Mouse (Mus musculus) forebrain, embryonic 14.5 days (tissue): ENCODE measurements around the gene F930015N05Rik. TPM values are rescaled to one million over a fixed set of nuclear protein-coding genes. Genes with fewer than 3 reads are reported as not detected.

Experiments used
- ATAC-seq: fragments of 200-750 bp; cut with Nextera tagmentation; 2 replicates; pipeline ENCODE4 v1.8.0; 2017; ENCODE audit warnings: mild to moderate bottlenecking, moderate library complexity
- DNase-seq: peaks from one replicate; pipeline ENCODE4 v3.0.0-alpha.2; 2015; ENCODE audit warnings: low spot score
- H3K27ac ChIP-seq: fragments of 300-500 bp; sonication (generic); 2 replicates; pipeline ENCODE4 v1.5.1; 2014; ENCODE audit warnings: low read depth, mild to moderate bottlenecking, control low read depth, low read length, moderate library complexity
- H3K27me3 ChIP-seq: fragments of 300-500 bp; sonication (generic); replicated peaks from 2 replicates; pipeline ENCODE4 v1.6.1; 2014; ENCODE audit warnings: low read length, control low read depth, mixed read lengths; ENCODE audit not compliant: control insufficient read depth, insufficient read depth
- H3K36me3 ChIP-seq: fragments of 300-500 bp; sonication (generic); 2 replicates; pipeline ENCODE4 v1.6.1; 2014; ENCODE audit warnings: low read length, control low read depth; ENCODE audit not compliant: control insufficient read depth, insufficient read depth
- H3K4me1 ChIP-seq: fragments of 300-500 bp; sonication (generic); 2 replicates; pipeline ENCODE4 v1.6.1; 2014; ENCODE audit warnings: antibody characterized with exemption, low read length, control low read depth; ENCODE audit not compliant: control insufficient read depth, insufficient read depth
- H3K4me2 ChIP-seq: fragments of 300-500 bp; sonication (generic); 2 replicates; pipeline ENCODE4 v1.6.1; 2014; ENCODE audit warnings: mild to moderate bottlenecking, control low read depth, low read length
- H3K4me3 ChIP-seq: fragments of 300-500 bp; sonication (generic); 2 replicates; pipeline ENCODE4 v1.5.1; 2014; ENCODE audit warnings: low read depth, low read length, control low read depth
- H3K9ac ChIP-seq: fragments of 300-500 bp; sonication (generic); 2 replicates; pipeline ENCODE4 v1.6.1; 2014; ENCODE audit warnings: mild to moderate bottlenecking, low read length, control low read depth, moderate library complexity
- H3K9me3 ChIP-seq: fragments of 300-500 bp; sonication (generic); replicated peaks from 2 replicates; pipeline ENCODE4 v1.6.1; 2016; ENCODE audit warnings: low read length, control low read depth, mixed read lengths; ENCODE audit not compliant: control insufficient read depth
- WGBS: fragments of 180-500 bp; shearing (Covaris S2); extraction: QIAGEN DNeasy Blood & Tissue Kit; methylation state at CpG from one replicate; pipeline ENCODE4 v1.1.7; 2014; 5-methylcytosine and 5-hydroxymethylcytosine counted together
- polyA plus RNA-seq: library from polyadenylated mRNA; unstranded; fragments of >200 nt; fragmentation: Nextera tagmentation; extraction: Ambion mirVana; gene quantifications from 2 replicates; pipeline ENCODE4 v1.2.1, GENCODE M21; 2014

F930015N05Rik gene
- polyA plus RNA-seq, 1 experiment from 2014 or later: 0.17 TPM

DNA sequence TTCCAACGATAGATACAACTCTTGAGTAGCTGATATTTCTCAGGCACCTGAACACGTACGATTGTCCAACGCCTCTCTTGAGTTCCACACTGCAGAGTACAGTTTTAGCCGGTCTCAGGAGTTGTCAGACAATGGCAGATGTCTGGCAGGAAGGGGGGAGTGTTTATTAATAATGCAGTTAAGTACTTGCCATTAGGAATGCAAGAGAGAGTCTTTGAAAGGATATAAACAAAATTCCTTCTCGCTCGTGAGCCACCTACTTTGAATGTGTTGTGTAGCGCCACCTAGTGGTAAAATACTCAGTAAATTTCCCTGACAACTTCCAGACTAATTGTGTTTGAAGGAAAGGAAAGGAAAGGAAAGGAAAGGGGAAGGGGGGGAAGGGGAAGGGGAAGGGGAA lies 5.7 kb upstream of the F930015N05Rik start:
- peak; percentile 93 for DNase-seq
- Histone ChIP-seq H3K9ac (no peak overlapping the region), H3K4me2 (no peak overlapping the region), H3K27ac (no peak overlapping the region), H3K4me3 (no peak overlapping the region), H3K4me1 (no peaks in the 10 kb centered on the region), H3K27me3 (peaks cover 12% of the 10 kb centered on the region), H3K9me3 (no peaks in the 10 kb centered on the region), H3K36me3 (no peaks in the 10 kb centered on the region)
- 29% methylated on average over 8 of the region's 8 CpGs for WGBS
- ATAC-seq: no peak

DNA sequence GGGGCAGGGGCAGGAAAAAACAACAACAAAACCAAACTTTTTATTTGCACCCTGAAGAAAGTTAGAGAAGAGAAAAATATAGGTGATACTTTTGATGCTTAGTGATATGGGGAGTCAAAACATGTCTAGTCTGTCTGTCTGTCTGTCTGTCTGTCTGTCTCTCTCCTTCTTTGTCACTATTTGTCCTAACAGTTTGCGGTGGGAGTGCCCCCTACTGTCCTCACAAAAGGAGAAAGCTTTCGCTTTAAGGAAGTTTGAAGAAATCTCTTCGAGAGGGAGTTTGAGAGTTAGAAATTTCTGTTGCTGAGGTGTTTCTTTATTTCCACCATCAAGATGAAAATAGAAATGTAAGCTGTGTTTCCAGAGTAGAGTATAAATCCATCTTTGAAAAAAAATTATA lies 2.5 kb upstream of the F930015N05Rik start:
- H3K27ac ChIP-seq: no peak overlapping the region
- H3K4me3 ChIP-seq: no peak overlapping the region
- 27% methylated on average over 3 of the region's 3 CpGs for WGBS
- no peaks in the 10 kb centered on the region for H3K36me3 ChIP-seq
- no peak overlapping the region for H3K4me2 ChIP-seq
- DNase-seq: peak; percentile 12
- no peak for ATAC-seq
- H3K27me3 ChIP-seq: peaks cover 21% of the 10 kb centered on the region
- no peaks in the 10 kb centered on the region for H3K9me3 ChIP-seq
- peaks cover 8% of the 10 kb centered on the region for H3K4me1 ChIP-seq
- H3K9ac ChIP-seq: no peak overlapping the region

GRCm38 (mm10) chr11:64437721-64438120 lies 1.3 kb upstream of the F930015N05Rik start:
- ATAC-seq: no peak
- no peak overlapping the region for H3K27ac ChIP-seq
- 42% methylated on average over 3 of the region's 3 CpGs for whole genome bisulfite sequencing
- no peak for DNase-seq
- no peak overlapping the region for H3K4me3 ChIP-seq
- H3K36me3 ChIP-seq: no peaks in the 10 kb centered on the region
- peaks cover 21% of the 10 kb centered on the region for H3K27me3 ChIP-seq
- H3K4me2 ChIP-seq: no peak overlapping the region
- H3K9ac ChIP-seq: no peak overlapping the region
- peaks cover 8% of the 10 kb centered on the region for H3K4me1 ChIP-seq
- no peaks in the 10 kb centered on the region for H3K9me3 ChIP-seq

DNA sequence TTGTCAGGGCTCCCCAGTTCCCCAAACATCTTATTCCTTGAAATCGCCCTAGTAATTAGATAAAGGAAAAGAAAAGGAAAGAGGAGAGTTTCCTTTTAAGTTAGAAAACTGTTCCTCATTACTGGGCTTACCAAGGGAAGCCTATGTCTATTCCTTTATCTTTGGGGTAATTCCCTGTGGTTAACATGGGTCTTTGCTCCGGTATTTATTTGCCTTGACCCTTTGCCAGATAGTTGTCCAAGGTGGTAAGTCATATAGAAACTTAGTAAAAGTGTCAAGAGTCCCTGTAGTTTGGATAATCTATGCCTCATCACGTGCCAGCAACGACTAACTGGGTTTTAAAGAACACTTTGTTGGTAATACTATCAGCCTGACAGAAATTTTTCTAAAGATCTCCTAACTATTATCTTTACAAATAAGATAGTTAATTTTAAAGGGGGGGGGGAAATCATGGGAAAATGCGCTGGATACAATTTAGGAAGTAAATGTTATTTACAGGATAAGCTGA lies 392 bp upstream of the F930015N05Rik start:
- peak overlapping the region; percentile 98 for H3K4me2 ChIP-seq
- H3K4me1 ChIP-seq: peaks cover 8% of the 10 kb centered on the region
- no peak overlapping the region for H3K27ac ChIP-seq
- H3K4me3 ChIP-seq: peak overlapping the region; percentile 52
- no peaks in the 10 kb centered on the region for H3K9me3 ChIP-seq
- H3K27me3 ChIP-seq: peaks cover 21% of the 10 kb centered on the region
- peak overlapping the region; percentile 71; the same call in 1 of the 2 replicates for H3K9ac ChIP-seq
- WGBS: 14% methylated on average over 5 of the region's 5 CpGs
- DNase-seq (no peak), ATAC-seq (no peak)
- H3K36me3 ChIP-seq: no peaks in the 10 kb centered on the region

DNA sequence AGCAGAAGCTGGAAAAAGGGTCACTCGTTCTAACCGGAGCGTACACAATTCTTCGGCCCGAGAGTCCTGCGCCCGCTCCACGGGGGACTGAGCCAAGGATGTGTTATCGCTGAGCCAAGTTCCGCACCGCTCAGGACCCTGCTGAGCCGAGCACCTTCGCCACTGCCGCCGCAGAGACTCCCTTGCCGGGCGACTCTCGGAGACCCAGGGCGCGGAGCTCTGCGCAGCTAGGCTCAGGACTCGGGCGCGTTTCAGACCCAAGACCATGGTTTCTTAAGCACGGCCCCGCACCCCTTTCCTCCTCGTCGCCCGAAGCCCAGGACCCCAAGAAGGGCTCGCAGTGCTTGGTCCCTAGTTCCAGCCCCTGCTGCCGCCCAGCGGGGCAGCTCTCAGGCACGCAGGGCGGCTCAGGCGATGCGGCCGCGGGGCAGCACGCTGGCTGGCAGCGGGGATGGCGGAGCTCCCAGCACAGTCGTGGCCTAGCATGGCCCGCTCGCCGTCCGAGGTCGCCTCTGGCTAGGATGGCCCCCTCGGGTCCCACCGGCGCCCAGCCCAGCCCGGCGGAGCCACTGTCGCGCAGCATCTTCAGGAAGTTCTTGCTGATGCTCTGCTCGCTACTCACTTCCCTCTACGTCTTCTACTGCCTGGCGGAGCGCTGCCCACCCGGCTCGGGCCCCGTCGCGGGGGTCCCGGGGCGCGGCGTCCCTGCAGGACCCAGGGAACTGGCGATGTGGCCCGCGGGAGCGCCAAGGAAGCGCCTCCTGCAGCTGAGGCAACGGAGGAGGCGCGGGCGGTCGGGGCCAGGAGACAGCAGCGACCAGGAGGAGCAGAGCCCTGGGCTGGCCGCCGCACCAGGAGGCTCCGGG lies 674 bp downstream of the F930015N05Rik start:
- ATAC-seq: peak; percentile 66
- Histone ChIP-seq H3K9me3 (no peaks in the 10 kb centered on the region), H3K27ac (no peak overlapping the region)

DNA sequence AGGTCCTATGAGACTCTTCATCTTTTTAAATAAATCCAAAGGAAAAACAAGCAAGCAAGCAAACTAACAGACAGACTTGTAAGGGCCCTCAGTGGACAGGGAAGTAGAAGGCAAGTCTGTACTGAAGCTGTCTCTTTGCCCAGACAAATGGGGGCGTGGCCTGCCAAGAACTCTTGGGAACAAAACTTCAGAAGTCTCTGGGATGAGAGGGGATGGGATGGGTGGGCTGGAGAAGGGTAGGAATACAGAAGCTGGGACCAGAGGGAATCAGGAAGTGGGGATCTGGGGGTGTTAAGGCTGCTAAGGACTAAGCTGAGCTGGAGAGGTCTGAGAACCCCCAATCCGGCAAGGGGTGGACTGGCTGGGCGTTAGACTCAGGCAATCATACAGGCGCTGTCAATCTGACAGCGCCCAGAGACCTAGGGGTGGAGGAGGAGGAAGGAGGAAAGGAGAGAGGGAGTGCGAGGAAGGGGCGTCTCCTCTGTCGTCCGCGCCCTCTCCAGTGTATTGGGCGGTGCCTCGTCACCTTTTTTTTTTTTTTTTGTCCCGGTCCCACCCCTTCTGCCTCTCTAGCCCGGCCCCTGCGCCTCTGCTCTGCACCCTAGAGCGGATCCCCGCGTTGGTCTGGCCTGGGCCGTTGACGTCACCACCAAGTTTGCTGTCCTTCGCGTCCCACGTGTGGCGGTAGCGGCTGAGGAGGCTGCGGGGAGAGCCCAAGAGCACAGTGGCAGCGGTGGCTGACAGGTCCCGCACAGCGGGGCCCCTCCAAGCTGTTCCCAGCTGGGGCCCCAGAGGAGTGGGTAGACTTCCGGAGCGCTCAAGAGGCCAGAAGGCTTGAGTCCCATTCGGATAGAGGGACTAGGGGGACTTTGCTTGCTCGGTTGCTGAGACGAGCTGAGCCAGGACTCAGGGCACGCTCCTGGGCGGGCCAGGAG lies 1.6 kb downstream of the F930015N05Rik start, which contains the start of gene Hs3st3a1:
Gene Hs3st3a1 (plus strand): TSS at position 722 of the 935 bp plus-strand sequence.
- no peaks in the 10 kb centered on the region for H3K36me3 ChIP-seq
- peak within 1 kb of the TSS; percentile 52 for H3K4me3 ChIP-seq
- peaks cover 22% of the 10 kb centered on the region for H3K27me3 ChIP-seq
- peaks cover 8% of the 10 kb centered on the region for H3K4me1 ChIP-seq
- peak within 1 kb of the TSS; percentile 71 for H3K9ac ChIP-seq
- H3K9me3 ChIP-seq: no peaks in the 10 kb centered on the region
- WGBS: under 1% methylated on average over 33 of the region's 36 CpGs
- H3K4me2 ChIP-seq: peak within 1 kb of the TSS; percentile 98
- ATAC-seq (peak; percentile 77), DNase-seq (peak; percentile 43)
- H3K27ac ChIP-seq: no peak within 1 kb of the TSS

More for the DNA sequence above, 674 bp downstream of the F930015N05Rik start:
- Histone ChIP-seq H3K4me1 (peaks cover 8% of the 10 kb centered on the region), H3K4me2 (peak overlapping the region; percentile 98), H3K27me3 (peaks cover 24% of the 10 kb centered on the region), H3K4me3 (peak overlapping the region; percentile 52), H3K36me3 (no peaks in the 10 kb centered on the region), H3K9ac (peak overlapping the region; percentile 71)
- peak; percentile 48 for DNase-seq
- under 1% methylated on average over 81 of the region's 81 CpGs for WGBS

DNA sequence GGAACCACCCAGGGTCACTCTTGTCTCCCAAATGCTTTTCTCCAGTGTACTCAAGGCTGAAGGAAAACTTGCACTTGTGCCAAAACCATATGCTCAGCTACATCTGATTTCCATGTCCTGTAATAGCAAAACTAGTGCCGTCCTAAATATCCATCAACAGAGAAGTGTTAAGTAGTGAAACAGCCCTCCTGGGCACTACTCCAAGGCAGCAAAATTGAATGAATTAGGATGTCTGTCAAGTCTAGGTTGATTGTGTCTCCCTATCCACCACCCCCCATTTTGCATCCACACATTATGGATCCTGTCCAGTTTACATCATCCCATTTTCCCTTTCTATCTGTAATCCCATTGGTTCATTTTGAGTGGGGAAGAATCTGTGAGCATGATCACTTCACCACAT lies 17.5 kb downstream of the F930015N05Rik start:
- H3K36me3 ChIP-seq: no peaks in the 10 kb centered on the region
- peak; percentile 81; the same call in 1 of the 2 replicates for ATAC-seq
- no peaks in the 10 kb centered on the region for H3K27me3 ChIP-seq
- no peaks in the 10 kb centered on the region for H3K4me1 ChIP-seq
- no peaks in the 10 kb centered on the region for H3K9me3 ChIP-seq
- H3K4me3 ChIP-seq: no peak overlapping the region
- peak; percentile 84 for DNase-seq
- H3K27ac ChIP-seq: no peak overlapping the region
- no peak overlapping the region for H3K9ac ChIP-seq
- no peak overlapping the region for H3K4me2 ChIP-seq
- whole genome bisulfite sequencing: 27% methylated on average over 1 of the region's 1 CpGs

DNA sequence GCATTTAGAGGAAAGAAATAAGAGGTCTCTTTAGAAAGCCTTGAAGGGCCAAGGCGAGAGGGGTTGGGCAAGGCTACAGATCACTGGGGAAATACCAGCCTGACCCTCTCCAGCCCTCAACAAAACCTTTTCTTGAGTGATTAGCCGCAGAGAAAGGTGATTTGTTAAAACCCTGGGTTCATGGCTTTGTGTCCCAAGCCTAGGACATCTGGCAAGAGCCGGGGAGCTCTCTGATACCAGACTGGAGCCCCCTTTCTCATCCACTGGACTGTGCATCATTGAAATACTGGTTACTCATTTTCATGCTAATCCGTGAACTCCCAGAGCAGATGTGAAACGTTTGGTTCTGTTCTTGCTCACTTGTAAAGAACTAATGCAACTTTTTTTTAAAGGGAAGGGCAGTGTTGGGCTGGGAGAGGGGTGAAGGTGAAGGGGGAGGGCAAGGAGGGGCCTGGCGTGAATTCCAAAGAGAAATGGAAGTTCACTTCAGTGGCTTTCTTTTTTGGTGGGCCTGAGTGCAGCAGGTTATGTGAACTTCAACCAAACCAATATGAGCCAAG lies 35.8 kb downstream of the F930015N05Rik start:
- ATAC-seq: no peak

More for the DNA sequence above, 35.8 kb downstream of the F930015N05Rik start:
- Histone ChIP-seq H3K27ac (no peak overlapping the region), H3K4me3 (no peak overlapping the region), H3K9ac (no peak overlapping the region), H3K4me2 (no peak overlapping the region), H3K27me3 (no peaks in the 10 kb centered on the region), H3K36me3 (no peaks in the 10 kb centered on the region), H3K9me3 (no peaks in the 10 kb centered on the region), H3K4me1 (peaks cover 11% of the 10 kb centered on the region)
- 7% methylated on average over 6 of the region's 6 CpGs for WGBS
- peak; percentile 32 for DNase-seq
